Mouse (Mus musculus) lung, postnatal 36 days (tissue): ENCODE results near the gene Adamtsl2.

Experiments used
- DNase-seq: peaks from one replicate; pipeline ENCODE4 v3.0.0; 2022; ENCODE audit warnings: mixed read lengths

The Adamtsl2 gene

GRCm38 (mm10) chr2:27121626-27122355, 42.6 kb downstream of the Adamtsl2 start:
- DNase-seq, result peak; percentile 19

DNA sequence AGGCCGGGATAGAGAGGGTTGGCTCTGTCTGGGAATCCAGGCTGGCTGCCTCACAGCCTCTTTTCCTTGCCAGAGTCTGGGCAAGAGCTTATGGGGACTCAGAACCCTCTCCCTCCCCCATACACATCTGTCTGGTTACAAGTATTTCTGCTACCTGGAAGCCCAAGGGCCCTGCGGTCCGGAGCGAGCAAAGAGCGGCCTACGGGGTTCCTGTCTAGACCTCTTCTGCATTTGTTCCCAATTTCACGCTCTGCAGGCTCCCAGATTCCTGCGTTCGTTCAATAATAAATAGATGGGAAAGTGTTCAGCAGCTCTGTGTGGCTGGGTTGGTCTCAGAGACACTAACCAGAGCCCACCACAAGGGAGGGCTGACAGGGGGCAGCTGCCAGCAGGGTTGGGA, 43.4 kb downstream of the Adamtsl2 start:
- no peak for DNase-seq

- DNase-seq, result no peak
Measured at GRCm38 (mm10) chr2:27123121-27123520, 43.9 kb downstream of the Adamtsl2 start.

DNA sequence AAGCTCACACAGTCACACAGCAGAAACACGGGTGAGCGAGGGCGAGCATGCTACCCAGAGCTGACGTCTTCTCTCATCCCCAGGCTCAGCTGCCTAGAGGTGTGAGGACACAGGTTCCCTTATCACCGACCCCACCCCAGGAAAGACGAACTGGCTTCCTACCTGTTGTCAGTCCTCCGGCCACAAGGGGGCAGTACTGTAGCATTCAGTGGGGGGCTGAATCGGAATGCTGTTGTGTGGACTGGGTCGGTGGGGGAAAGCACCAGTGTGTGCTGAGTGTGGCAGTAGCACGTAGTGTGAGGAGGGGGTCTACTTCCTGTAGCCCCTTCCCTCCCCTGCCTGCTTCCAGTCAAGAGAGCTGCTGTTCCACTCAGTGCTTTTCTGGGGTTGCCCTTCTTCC, 46.8 kb downstream of the Adamtsl2 start:
- peak; percentile 72 for DNase-seq

GRCm38 (mm10) chr2:27126496-27126895, 47.3 kb downstream of the Adamtsl2 start:
- no peak for DNase-seq

GRCm38 (mm10) chr2:27128990-27129389, 49.8 kb downstream of the Adamtsl2 start:
- no peak for DNase-seq

DNA sequence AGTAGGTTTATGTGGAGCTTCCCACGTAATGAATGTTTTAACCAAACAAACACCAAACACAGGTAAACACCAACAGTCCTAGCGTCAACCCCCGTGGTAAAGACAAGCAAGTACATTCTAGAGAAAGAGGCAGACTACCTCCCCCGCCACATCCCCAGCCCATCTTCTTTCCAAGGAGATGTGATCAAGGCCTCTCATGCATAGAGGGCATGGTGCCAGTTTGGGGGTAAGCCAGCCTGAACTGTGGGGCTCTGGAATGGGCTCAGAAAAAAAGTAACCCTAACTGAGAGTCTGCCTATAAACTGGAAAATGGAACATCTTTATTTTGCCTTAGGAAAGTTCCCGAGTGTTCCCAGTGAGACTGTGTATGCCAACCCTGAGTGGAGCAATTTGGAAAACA, 56.8 kb downstream of the Adamtsl2 start:
- DNase-seq, result no peak

DNA sequence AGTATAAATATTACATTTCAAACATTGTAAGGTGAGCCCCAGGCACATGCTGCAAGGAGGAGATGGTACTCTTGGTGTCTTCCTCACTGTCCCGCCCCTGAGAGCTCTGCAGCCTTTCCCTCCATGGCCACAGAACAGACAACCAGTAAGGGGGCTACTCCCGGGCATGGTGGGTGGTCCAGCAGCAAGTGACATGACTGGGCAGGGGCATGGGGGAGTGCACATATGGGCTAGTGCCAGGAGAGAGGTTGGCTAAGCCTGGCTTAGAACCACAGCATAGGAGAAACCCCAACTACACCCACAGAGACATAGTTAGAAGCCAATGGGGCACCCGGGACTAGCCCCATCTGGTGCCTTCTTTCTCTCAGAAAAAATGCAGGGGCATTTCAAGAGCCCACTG, 57.2 kb downstream of the Adamtsl2 start:
- no peak for DNase-seq

GRCm38 (mm10) chr2:27136789-27137188, 57.6 kb downstream of the Adamtsl2 start:
- no peak for DNase-seq

DNA sequence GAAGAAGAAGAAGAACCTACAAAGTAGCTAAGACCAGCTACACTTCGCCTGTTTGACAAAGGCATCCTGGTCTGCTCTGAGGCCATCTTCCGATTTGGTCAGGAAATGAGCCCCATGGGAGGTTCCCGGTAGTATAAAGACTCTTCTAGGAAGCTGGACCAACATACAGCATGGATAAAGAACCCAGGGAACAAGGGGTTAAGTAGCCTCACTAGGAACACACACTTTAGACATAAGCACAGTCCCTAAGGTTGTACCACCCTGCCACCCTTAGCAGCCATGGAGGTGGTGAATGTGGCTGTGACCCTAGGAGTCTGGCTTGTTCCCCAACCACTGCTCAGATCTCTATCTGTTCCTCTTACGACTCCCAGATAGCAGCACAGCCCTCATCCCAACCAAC, 59.2 kb downstream of the Adamtsl2 start:
- no peak for DNase-seq

DNA sequence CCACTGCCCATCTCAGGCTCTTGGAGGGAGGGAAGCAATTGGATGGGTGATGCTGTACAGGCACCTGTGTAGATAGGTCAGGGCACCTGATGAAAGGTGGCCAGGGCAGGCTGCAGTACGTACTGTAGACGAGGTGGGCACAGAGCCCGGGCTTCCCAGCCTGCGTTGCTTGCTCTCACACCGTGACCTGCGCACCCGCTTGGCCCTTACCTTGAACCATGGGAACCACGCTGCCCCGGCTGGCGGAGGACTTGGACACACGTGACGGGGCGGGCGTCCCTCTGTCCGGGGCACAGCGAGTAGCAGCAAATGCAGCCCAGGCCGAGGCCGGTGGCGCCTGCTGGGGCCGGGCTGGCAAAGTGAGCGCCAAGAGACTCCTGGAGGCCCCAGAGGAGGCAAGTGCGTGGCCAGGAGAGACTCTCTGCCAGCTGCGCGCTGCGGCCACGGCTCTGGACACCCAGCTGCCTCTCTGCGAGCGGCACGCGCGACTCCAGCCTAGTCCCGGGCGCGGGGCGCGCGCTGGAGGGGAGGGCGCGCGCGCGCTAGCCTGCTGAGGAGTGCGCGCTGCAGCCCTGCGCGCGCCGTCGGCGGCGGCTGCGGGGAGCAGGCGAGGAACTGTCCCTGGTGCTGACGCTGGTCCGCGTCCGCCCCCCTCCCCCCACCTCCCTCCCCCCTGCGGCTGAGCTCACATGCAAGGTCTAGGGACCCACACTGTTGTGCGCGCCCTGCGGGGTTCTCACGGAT, 62.9 kb downstream of the Adamtsl2 start, which contains the start of gene Fam163b:
Fam163b (minus strand) TSS at position 542 of the 744 bp plus-strand sequence.
- no peak for DNase-seq

DNA sequence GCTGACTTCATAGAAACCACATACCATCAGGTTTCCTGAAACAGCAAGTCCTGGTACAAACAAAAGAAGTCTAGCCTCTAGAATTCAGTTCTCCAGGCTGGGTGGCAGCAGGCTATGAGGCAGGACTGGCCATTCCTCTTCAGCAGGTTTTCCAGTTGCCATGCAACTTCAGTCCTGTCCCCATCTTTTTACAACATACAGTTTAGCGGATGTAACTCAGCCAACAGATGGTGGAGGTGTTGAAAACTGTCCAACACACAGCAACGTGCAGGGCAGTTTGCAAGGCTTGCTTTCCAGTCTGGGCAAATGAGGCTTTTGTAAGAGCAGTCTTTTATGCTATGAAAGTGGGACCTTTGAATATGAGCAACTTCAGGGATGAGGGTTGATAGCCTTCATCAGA, 65.8 kb downstream of the Adamtsl2 start:
- DNase-seq, result no peak

GRCm38 (mm10) chr2:27146840-27147239, 67.7 kb downstream of the Adamtsl2 start:
- DNase-seq, result no peak

DNA sequence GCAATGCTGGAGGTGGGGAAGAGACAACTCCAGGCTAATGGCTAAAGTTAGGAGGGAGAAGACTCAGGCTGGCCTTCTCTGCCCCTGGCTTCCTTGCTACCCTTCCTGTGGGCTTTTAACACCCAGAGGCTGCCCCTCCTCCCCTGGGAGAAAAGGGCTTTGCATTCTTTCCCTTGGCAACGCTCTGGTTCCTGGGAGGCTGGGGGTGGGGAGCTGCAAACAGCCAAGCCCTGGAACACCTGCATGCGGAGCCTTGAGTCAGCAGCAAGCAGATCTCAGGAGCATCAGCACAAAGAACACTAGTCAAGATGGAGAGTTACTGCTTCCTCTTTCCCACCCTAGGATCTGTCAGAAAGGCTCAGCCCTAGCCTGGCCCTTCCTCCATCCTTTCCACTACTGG, 70.3 kb downstream of the Adamtsl2 start:
- no peak for DNase-seq

- DNase-seq, result no peak
Measured at GRCm38 (mm10) chr2:27154466-27155185, 75.4 kb downstream of the Adamtsl2 start.

DNA sequence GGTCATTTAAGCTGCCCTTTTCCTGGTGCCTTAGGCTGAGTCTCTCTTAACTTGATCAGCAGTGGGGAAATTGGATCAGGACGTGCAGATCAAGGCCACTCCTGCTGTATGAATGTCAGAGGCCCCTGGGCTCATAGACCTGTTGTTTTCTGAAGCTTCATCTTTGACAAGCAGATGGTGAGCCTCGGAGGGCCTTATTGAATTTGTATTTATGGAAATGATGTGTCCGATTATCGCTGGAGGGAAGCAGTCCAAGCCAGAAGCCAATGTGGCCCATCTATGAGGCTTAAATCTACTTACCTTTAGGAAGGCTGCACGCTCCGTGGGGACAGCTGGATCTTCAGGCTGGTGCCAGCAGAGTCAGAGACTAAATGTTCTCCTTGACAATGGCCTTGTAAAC, 77.4 kb downstream of the Adamtsl2 start:
- no peak for DNase-seq
